Mouse (Mus musculus) cerebral cortex, adult 2 months (tissue): ENCODE measurements around the gene Ikzf1.

Experiments
- WGBS: fragments of 180-500 bp; shearing (Covaris S2); methylation state at CpG from one replicate; pipeline ENCODE4 v1.1.7; 2018; 5-methylcytosine and 5-hydroxymethylcytosine counted together

Ikzf1 gene

GRCm38 (mm10) chr11:11684930-11685852 is at the start of gene Ikzf1:
Ikzf1 (plus strand) TSS chr11:11685003.
- WGBS, result 6% methylated on average over 84 of the region's 100 CpGs

DNA sequence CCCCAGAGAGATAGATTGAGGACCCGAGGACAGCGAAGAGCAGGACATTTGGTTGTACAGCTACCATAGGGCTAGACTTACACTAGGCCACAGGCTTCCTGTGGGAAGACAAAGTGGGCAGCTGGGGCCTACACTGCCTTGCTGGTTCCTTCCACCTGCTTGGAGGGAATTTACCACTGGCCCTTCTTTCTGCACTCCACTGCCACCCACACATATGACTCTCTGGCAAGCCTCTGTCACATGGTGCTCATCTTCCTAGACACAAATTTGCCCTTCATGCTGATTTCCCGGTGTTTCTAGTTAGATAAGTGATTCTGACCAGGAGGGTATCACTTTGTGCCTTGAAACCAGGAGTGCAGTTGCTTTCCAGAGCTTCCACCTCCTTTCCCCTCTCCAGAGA is 28.4 kb upstream of the Ikzf1 start:
- 86% methylated on average over 3 of the region's 3 CpGs for WGBS

DNA sequence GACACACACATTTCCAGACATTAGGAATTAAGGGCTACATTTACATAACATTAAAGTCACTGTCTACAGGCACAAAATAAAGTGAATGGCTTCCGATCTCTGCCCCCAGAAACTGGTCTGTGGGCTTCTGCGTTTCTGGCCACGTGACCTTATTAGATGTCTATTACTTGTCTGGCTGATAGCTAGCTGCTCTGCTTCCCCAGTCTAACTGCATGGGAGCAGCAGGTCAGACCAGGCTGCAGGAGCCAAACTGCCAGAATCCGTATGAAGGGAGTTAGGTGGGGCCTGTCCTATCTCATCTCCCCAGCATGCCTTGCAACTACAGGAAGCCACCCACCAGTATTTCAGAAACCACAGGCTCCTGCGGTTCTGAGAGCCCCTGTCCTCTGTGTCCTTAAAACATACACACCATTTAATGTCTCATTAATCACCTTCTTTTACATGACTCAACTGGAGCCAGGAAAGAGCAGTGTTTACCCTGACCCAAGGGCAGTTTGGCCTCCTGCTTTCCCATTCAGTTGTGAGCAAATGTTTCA is 27.7 kb upstream of the Ikzf1 start:
- 89% methylated on average over 5 of the region's 5 CpGs for WGBS

GRCm38 (mm10) chr11:11657634-11658033 is 27.2 kb upstream of the Ikzf1 start:
- WGBS, result 95% methylated on average over 4 of the region's 4 CpGs

- WGBS, result 82% methylated on average over 4 of the region's 4 CpGs
These were observed 26.0 kb upstream of the Ikzf1 start for GRCm38 (mm10) chr11:11658834-11659233.

GRCm38 (mm10) chr11:11660651-11661050 is 24.2 kb upstream of the Ikzf1 start:
- WGBS, result 88% methylated on average over 4 of the region's 4 CpGs

DNA sequence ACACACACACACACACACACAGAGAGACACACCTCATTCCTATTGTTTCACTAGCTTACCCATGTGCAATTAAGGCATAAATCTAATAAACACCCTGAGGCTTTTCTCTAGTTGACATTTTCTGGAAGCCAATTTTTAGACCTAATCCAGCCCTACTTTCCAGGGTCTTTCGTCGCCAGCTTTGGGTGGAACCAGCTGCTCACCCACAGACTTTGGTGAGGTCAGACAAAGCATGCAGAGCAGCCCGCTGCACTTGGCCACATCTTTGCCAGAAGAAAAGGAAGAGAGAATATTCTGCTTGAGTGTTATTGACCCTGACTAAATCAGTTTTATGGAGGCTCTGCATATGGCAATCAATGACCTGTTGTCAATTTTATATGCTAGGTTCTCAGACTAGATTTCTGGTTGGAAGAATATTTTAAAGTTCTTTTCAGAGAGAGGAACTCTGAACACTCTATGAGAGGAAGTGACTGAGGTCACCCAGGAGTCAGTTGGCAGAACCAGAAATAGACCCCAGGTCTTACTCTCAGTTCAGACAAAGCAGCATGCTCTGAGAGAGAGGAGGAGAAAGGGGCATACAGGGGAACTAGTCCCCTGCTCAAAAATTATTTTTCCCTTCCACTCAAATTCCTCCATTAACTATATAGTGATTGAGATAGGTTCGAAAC is 17.4 kb upstream of the Ikzf1 start:
- WGBS, result 79% methylated on average over 4 of the region's 4 CpGs

GRCm38 (mm10) chr11:11667922-11668290 is 16.9 kb upstream of the Ikzf1 start:
- 88% methylated on average over 3 of the region's 3 CpGs for WGBS

DNA sequence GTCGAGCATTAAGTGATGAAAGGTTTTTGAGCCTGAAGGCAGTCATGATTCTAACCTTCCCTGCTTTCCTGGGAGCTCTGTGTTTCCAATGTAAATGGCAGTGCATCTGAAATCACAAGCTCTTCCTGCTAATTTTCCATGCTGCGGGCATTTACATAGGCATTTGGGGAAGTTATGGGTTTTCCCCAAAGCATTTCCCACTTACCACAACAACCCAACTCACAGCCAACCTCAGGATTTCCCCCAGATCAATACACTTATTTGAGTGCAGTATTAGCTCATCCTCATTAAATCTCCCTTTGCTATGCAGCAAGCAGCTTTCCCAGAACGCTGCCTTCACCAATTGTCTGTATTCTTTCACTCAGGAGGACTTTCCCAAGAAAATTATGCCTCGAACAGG is 11.8 kb upstream of the Ikzf1 start:
- 75% methylated on average over 4 of the region's 4 CpGs for WGBS

- 70% methylated on average over 9 of the region's 9 CpGs for WGBS
These were observed 8.6 kb upstream of the Ikzf1 start for GRCm38 (mm10) chr11:11676068-11676741.

GRCm38 (mm10) chr11:11677165-11677564 is 7.6 kb upstream of the Ikzf1 start:
- WGBS, result 63% methylated on average over 7 of the region's 7 CpGs

DNA sequence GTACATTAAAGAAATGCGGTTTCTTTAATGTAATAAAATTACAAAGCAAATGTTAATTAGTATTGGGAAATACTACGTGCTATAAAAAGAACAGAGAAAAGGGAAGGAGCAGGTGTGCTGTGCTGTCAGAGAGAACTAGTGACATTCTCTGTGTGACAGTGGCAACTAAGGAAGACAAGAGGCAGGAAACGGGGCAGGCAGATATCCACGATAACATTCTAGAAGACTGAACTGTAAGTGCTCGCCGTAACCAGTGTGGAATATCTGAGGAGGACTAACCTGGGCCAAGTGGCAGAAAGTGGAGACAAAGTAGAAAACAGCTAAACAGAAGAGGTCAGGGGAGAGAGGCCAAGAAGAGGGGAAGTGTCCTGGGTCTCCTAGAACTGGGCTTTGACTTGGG is 5.8 kb upstream of the Ikzf1 start:
- 83% methylated on average over 6 of the region's 6 CpGs for WGBS

DNA sequence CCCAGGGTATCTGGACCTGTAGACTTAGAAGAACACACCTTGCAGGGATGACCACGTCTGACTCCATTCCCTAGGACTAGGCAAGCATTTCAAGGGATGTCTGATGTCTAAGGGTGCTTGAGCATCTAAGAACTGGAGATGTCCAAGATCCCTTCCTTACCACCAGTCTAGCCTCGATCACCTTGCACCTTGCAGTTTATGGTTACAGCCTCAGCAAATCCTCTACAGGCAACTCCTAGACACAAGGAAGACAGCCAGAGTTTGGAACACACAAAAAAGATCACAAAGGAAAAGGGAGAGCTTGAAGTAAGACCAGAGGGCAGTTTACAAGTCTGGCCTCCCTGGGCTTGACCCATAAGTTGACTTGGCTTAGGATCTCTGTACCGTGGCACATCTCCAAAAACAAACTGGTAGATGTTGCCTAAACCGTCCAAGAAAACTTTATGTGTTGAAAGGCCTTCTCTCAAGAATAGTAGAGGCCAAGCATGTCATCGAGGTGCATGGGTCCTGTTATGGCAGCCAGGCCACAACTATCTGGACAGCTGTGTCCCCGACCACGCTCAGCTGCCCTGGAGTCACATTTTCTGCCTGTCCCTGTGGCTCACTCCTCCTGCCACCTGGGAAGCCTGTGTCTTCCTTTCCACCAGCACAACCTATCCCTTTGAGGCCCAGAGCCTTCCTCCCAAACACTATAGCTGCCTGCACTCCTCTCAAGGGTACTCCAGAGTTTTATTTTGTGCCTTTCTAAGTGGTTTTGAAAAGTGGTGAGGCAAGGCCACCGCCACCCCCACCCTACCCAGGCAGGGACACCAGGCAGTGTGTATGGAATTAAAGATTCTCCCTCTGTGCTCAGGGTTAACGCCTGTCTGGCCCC is 510 bp upstream of the Ikzf1 start:
- WGBS, result 83% methylated on average over 9 of the region's 9 CpGs

DNA sequence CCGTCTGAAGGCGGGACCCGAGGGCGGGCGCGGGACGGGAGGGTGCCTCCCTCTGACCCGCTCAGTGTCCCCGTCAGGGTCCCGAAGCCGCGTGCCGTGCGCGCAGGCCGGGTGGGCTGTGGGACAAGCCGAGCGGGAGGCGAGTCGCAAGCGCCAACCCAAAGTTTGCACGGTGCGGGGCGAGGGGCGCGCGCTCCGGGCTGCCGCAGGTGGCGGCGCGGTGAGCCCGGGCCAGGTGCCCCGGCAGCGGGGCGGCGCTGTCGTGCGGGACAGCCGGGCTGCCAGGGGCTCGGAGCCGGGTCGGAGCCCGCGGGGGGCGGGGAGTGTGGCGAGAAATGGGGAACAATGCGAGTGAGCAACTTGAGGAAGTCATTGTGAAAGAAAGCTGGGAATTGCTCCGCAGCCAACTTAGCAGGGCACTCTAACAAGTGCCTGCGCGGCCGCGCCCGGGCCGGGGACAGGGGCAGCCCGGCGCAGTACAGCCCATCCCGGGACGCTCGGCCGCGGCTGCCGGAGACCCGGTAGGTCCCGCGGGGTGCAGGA is 1.1 kb downstream of the Ikzf1 start:
- WGBS, result 1% methylated on average over 65 of the region's 66 CpGs

DNA sequence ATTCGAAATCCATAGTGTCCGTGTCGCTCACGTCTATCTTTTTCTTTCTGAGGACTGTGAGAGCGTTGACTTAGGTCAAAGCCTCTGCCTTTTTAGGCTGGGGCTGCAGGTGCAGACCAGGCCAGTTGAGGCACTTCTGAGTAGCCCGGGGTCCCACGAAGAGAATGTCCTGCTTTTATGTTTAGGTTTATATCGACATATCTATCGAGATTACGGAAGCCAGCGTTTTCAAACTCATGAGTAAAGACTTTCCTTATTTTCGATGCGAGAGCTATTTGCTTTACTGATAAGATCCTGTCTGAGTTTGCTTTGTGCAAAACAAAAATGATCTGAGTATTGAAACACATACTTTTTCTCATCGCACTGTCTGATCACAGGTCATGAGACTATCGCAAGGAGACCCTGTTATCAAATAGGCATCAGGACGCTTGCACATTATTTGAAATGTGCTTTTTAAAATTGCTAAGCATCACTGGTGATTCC is 1.8 kb downstream of the Ikzf1 start:
- 15% methylated on average over 16 of the region's 16 CpGs for WGBS

DNA sequence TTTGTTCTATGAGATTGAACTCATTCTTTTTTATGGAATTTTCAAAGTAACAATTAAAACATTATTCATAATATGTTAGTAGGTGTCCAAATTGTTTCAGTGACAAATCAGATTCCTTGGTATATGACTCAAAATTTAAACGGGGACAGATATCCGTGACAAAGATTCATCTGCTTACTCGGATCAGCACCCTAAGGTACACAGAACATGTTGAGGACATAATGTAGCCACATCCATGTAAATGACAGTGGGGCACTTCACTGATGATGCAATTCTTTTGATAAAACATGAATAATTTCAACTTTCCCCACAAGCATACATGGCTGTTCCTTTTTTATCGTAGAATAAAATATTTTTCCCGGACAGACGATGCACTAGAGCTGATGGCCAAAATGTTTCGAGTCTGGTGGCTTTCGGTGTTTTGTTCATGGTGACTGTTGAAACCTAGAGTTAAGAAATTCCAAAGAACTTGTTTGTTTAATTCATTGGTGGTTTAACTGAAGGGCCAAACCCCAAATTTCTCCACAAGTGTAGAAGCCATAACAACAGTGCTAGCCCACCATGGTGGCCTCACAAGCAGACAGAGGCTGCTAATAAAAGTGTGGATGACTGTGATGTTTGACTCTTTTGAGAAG is 2.9 kb downstream of the Ikzf1 start:
- WGBS, result 89% methylated on average over 8 of the region's 8 CpGs

- 85% methylated on average over 6 of the region's 6 CpGs for WGBS
These were observed 4.0 kb downstream of the Ikzf1 start for GRCm38 (mm10) chr11:11688766-11689330.

DNA sequence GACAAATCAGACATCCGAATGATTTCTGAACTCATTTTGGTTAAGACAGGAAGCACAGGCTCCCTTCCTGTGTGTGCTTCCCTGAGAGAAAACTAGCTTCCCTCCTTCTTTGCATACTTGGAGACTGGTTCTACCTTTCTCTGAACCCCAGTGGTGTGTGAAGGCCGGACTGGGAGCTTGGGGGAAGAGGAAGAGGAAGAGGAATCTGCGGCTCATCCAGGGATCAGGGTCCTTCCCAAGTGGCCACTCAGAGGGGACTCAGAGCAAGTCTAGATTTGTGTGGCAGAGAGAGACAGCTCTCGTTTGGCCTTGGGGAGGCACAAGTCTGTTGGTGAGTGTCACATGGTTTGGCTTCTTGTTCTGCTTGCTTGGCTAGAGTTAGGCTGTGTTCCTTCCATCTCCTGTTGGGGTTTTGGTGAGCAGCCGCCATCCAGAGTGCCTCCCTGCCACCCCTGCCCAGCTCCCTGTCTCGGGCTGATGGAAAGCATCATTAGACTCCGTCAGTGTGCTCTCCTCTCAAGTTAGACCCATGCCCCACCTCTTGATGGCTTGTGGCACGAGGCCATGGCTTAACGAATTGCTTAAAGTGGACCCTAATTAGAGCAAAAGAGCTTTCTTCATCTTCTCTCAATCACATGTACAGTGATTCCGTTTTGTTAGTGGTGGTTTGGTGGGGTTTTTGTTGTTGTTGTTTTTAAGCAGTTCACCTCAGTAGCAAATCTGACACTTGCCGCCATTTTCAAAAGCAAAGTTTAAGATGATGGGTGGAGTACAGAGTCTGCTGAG is 5.4 kb downstream of the Ikzf1 start:
- 64% methylated on average over 11 of the region's 11 CpGs for WGBS

GRCm38 (mm10) chr11:11690845-11691196 is 6.0 kb downstream of the Ikzf1 start:
- WGBS, result 85% methylated on average over 8 of the region's 8 CpGs
